Mouse (Mus musculus): ENCODE data around the gene Rpl36. TPM values are rescaled to one million over a fixed set of nuclear protein-coding genes. Genes with fewer than 3 reads are reported as not detected.
A peak's percentile ranks its signal among the peaks of the same experiment; 100 is the strongest.

Gene Rpl36
- 1,303 and 1,414 TPM in 2 replicates for polyA plus RNA-seq (2014; fragmentation: Nextera tagmentation; extraction: Ambion mirVana)

DNA sequence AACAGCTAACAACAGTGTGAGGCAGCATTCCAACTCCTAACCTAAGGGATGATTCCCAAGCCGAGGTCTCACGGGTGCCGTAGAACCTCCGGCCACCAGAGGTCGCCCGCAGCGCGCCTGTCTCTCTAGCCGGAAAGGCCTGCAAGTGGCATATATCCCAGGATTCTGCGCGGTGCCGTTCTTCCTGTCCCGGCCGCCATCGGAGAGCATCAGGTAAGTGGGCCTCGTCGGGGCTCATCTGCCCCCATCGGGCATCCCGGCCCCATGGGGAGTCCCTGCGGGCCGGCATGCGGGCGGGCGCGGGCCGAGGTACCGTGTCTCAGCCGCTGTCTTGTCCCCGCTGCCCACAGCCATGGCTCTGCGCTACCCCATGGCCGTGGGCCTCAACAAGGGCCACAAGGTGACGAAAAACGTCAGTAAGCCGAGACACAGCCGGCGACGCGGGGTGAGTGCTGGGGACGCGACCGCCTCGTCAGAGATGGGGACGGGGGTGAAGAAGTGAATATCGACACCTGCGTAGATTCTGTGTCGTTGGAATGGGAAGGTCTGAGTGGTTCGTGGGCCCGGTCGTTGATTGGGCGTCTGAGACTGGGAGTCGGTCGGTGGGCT is at the start of gene Rpl36:
Rpl36 (plus strand) TSS at position 181 of the 609 bp plus-strand sequence.
- H3K4me1 ChIP-seq (ENCODE audit: control insufficient read depth, insufficient read depth, low read length), result peaks cover 26% of the 10 kb centered on the region
- H3K4me2 ChIP-seq, result peak within 1 kb of the TSS; percentile 82
- peak within 1 kb of the TSS; percentile 95 for H3K9ac ChIP-seq (ENCODE audit: low read depth, low read length)
- H3K36me3 ChIP-seq (ENCODE audit: control insufficient read depth, insufficient read depth, low read length), result peaks cover 15% of the 10 kb centered on the region
- H3K4me3 ChIP-seq (ENCODE audit: low read depth, low read length), result peak within 1 kb of the TSS; percentile 75
- WGBS (ENCODE audit: insufficient replicate concordance), result under 1% methylated on average over 52 of the region's 52 CpGs
- no peaks in the 10 kb centered on the region for H3K27me3 ChIP-seq (ENCODE audit: control insufficient read depth, insufficient read depth, low read length)
- peak; percentile 40; the same call in 1 of the 2 replicates for ATAC-seq (replicated peaks; ENCODE audit: insufficient number of reproducible peaks, low FRiP score, low TSS enrichment)
- H3K27ac ChIP-seq (ENCODE audit: low read depth, low read length), result peak within 1 kb of the TSS; percentile 88
- H3K9me3 ChIP-seq (replicated peaks; ENCODE audit: control insufficient read depth, low read length), result no peaks in the 10 kb centered on the region

DNA sequence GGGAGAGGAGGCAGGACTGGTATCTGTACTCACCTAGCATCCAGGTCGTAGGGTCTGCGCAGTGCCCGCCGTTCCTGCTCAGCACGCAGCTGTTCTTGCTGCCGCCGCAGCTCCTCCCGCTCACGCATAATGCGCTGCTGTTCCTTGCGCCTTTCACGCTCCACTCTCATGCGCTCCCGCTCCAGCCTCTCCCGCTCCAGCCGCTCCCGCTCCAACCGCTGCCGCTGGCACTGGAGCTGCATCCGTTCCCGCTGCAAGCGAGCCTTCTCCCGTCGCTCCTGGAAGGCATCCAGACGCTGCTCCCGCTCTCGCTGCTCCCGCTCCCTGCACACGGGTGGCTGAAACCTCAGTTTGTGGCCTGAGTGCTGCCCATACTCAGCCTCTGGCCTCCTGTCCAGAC is 46.9 kb upstream of the Rpl36 start:
- WGBS (ENCODE audit: insufficient replicate concordance), result 92% methylated on average over 29 of the region's 29 CpGs
- no peak overlapping the region for H3K27ac ChIP-seq (ENCODE audit: low read depth, low read length)
- no peak overlapping the region for H3K4me3 ChIP-seq (ENCODE audit: low read depth, low read length)
- no peaks in the 10 kb centered on the region for H3K4me1 ChIP-seq (ENCODE audit: control insufficient read depth, insufficient read depth, low read length)
- H3K9me3 ChIP-seq (replicated peaks; ENCODE audit: control insufficient read depth, low read length), result no peaks in the 10 kb centered on the region
- no peaks in the 10 kb centered on the region for H3K27me3 ChIP-seq (ENCODE audit: control insufficient read depth, insufficient read depth, low read length)
- no peak overlapping the region for H3K9ac ChIP-seq (ENCODE audit: low read depth, low read length)
- peaks cover 78% of the 10 kb centered on the region for H3K36me3 ChIP-seq (ENCODE audit: control insufficient read depth, insufficient read depth, low read length)
- no peak for ATAC-seq (replicated peaks; ENCODE audit: insufficient number of reproducible peaks, low FRiP score, low TSS enrichment)
- no peak overlapping the region for H3K4me2 ChIP-seq

- no peaks in the 10 kb centered on the region for H3K9me3 ChIP-seq (replicated peaks; ENCODE audit: control insufficient read depth, low read length)
- ATAC-seq (replicated peaks; ENCODE audit: insufficient number of reproducible peaks, low FRiP score, low TSS enrichment), result no peak
- no peak overlapping the region for H3K27ac ChIP-seq (ENCODE audit: low read depth, low read length)
- H3K4me3 ChIP-seq (ENCODE audit: low read depth, low read length), result no peak overlapping the region
- H3K4me1 ChIP-seq (ENCODE audit: control insufficient read depth, insufficient read depth, low read length), result no peaks in the 10 kb centered on the region
- H3K4me2 ChIP-seq, result no peak overlapping the region
- WGBS (ENCODE audit: insufficient replicate concordance), result 92% methylated on average over 5 of the region's 5 CpGs
- H3K9ac ChIP-seq (ENCODE audit: low read depth, low read length), result no peak overlapping the region
- H3K27me3 ChIP-seq (ENCODE audit: control insufficient read depth, insufficient read depth, low read length), result no peaks in the 10 kb centered on the region
- peaks cover 78% of the 10 kb centered on the region for H3K36me3 ChIP-seq (ENCODE audit: control insufficient read depth, insufficient read depth, low read length)
Measured at GRCm38 (mm10) chr17:56566918-56567317, 46.3 kb upstream of the Rpl36 start.

GRCm38 (mm10) chr17:56567370-56567769 is 45.8 kb upstream of the Rpl36 start:
- H3K27me3 ChIP-seq (ENCODE audit: control insufficient read depth, insufficient read depth, low read length), result no peaks in the 10 kb centered on the region

GRCm38 (mm10) chr17:56570287-56570686 is 42.9 kb upstream of the Rpl36 start:
- Histone ChIP-seq H3K27ac (ENCODE audit: low read depth, low read length) (no peak overlapping the region), H3K36me3 (ENCODE audit: control insufficient read depth, insufficient read depth, low read length) (peaks cover 58% of the 10 kb centered on the region), H3K9me3 (replicated peaks; ENCODE audit: control insufficient read depth, low read length) (no peaks in the 10 kb centered on the region), H3K4me2 (no peak overlapping the region), H3K4me1 (ENCODE audit: control insufficient read depth, insufficient read depth, low read length) (no peaks in the 10 kb centered on the region), H3K9ac (ENCODE audit: low read depth, low read length) (no peak overlapping the region), H3K27me3 (ENCODE audit: control insufficient read depth, insufficient read depth, low read length) (no peaks in the 10 kb centered on the region), H3K4me3 (ENCODE audit: low read depth, low read length) (no peak overlapping the region)
- 91% methylated on average over 4 of the region's 4 CpGs for WGBS (ENCODE audit: insufficient replicate concordance)
- no peak for ATAC-seq (replicated peaks; ENCODE audit: insufficient number of reproducible peaks, low FRiP score, low TSS enrichment)

More at GRCm38 (mm10) chr17:56567370-56567769, 45.8 kb upstream of the Rpl36 start:
- no peak for ATAC-seq (replicated peaks; ENCODE audit: insufficient number of reproducible peaks, low FRiP score, low TSS enrichment)
- Histone ChIP-seq H3K4me1 (ENCODE audit: control insufficient read depth, insufficient read depth, low read length) (no peaks in the 10 kb centered on the region), H3K27ac (ENCODE audit: low read depth, low read length) (no peak overlapping the region), H3K4me3 (ENCODE audit: low read depth, low read length) (no peak overlapping the region), H3K9me3 (replicated peaks; ENCODE audit: control insufficient read depth, low read length) (no peaks in the 10 kb centered on the region), H3K36me3 (ENCODE audit: control insufficient read depth, insufficient read depth, low read length) (peaks cover 73% of the 10 kb centered on the region), H3K9ac (ENCODE audit: low read depth, low read length) (no peak overlapping the region), H3K4me2 (no peak overlapping the region)
- 92% methylated on average over 4 of the region's 4 CpGs for WGBS (ENCODE audit: insufficient replicate concordance)

- H3K4me1 ChIP-seq (ENCODE audit: control insufficient read depth, insufficient read depth, low read length), result no peaks in the 10 kb centered on the region
- no peak overlapping the region for H3K4me2 ChIP-seq
- no peak overlapping the region for H3K27ac ChIP-seq (ENCODE audit: low read depth, low read length)
- H3K36me3 ChIP-seq (ENCODE audit: control insufficient read depth, insufficient read depth, low read length), result peaks cover 51% of the 10 kb centered on the region
- no peak overlapping the region for H3K9ac ChIP-seq (ENCODE audit: low read depth, low read length)
- ATAC-seq (replicated peaks; ENCODE audit: insufficient number of reproducible peaks, low FRiP score, low TSS enrichment), result no peak
- H3K4me3 ChIP-seq (ENCODE audit: low read depth, low read length), result no peak overlapping the region
- 69% methylated on average over 1 of the region's 1 CpGs for WGBS (ENCODE audit: insufficient replicate concordance)
- H3K9me3 ChIP-seq (replicated peaks; ENCODE audit: control insufficient read depth, low read length), result no peaks in the 10 kb centered on the region
- H3K27me3 ChIP-seq (ENCODE audit: control insufficient read depth, insufficient read depth, low read length), result no peaks in the 10 kb centered on the region
Measured at GRCm38 (mm10) chr17:56572154-56572553, 41.1 kb upstream of the Rpl36 start.

GRCm38 (mm10) chr17:56572939-56573338 is 40.3 kb upstream of the Rpl36 start:
- no peaks in the 10 kb centered on the region for H3K4me1 ChIP-seq (ENCODE audit: control insufficient read depth, insufficient read depth, low read length)
- ATAC-seq (replicated peaks; ENCODE audit: insufficient number of reproducible peaks, low FRiP score, low TSS enrichment), result no peak

GRCm38 (mm10) chr17:56583071-56583470 is 30.1 kb upstream of the Rpl36 start:
- peak overlapping the region; percentile 90 for H3K9ac ChIP-seq (ENCODE audit: low read depth, low read length)
- H3K27me3 ChIP-seq (ENCODE audit: control insufficient read depth, insufficient read depth, low read length), result no peaks in the 10 kb centered on the region
- H3K4me1 ChIP-seq (ENCODE audit: control insufficient read depth, insufficient read depth, low read length), result peaks cover 25% of the 10 kb centered on the region
- H3K4me3 ChIP-seq (ENCODE audit: low read depth, low read length), result peak overlapping the region; percentile 92
- no peak overlapping the region for H3K27ac ChIP-seq (ENCODE audit: low read depth, low read length)
- H3K4me2 ChIP-seq, result peak overlapping the region; percentile 89
- H3K9me3 ChIP-seq (replicated peaks; ENCODE audit: control insufficient read depth, low read length), result no peaks in the 10 kb centered on the region
- no peak for ATAC-seq (replicated peaks; ENCODE audit: insufficient number of reproducible peaks, low FRiP score, low TSS enrichment)
- peaks cover 20% of the 10 kb centered on the region for H3K36me3 ChIP-seq (ENCODE audit: control insufficient read depth, insufficient read depth, low read length)
- WGBS (ENCODE audit: insufficient replicate concordance), result 84% methylated on average over 1 of the region's 1 CpGs

More at GRCm38 (mm10) chr17:56572939-56573338, 40.3 kb upstream of the Rpl36 start:
- Histone ChIP-seq H3K36me3 (ENCODE audit: control insufficient read depth, insufficient read depth, low read length) (peaks cover 55% of the 10 kb centered on the region), H3K27ac (ENCODE audit: low read depth, low read length) (no peak overlapping the region), H3K27me3 (ENCODE audit: control insufficient read depth, insufficient read depth, low read length) (no peaks in the 10 kb centered on the region), H3K4me3 (ENCODE audit: low read depth, low read length) (no peak overlapping the region), H3K9ac (ENCODE audit: low read depth, low read length) (no peak overlapping the region), H3K4me2 (no peak overlapping the region), H3K9me3 (replicated peaks; ENCODE audit: control insufficient read depth, low read length) (no peaks in the 10 kb centered on the region)
- 92% methylated on average over 3 of the region's 3 CpGs for WGBS (ENCODE audit: insufficient replicate concordance)

All from heart, embryonic 11.5 days (tissue).